Mouse (Mus musculus) MEL (cell line): ENCODE measurements at regions not wholly inside any gene's neighbourhood (a gene's known extent, or its start where the extent isn't known, plus 50 kb on each side); places are given as distances from the start of the nearest gene placed in this dataset.

ENCODE experiments used
- BHLHE40 ChIP-seq: IDR thresholded peaks from 2 replicates; pipeline ENCODE4 v1.6.1; 2012; ENCODE audit warnings: low read depth, mild to moderate bottlenecking, inconsistent platforms, low read length, improper control_type of control experiment, borderline replicate concordance
- CHD2 ChIP-seq: IDR thresholded peaks from 2 replicates; pipeline ENCODE4 v1.6.1; 2011; ENCODE audit warnings: low read length, improper control_type of control experiment
- CTCF ChIP-seq, 3 experiments: IDR thresholded peaks in 2 of 3; conservative IDR thresholded peaks in 1 of 3; 2 replicates each; pipeline ENCODE4 v1.5.1; 2011 to 2012; ENCODE audit warnings: low read length in 3 of 3, low read depth in 2 of 3, mild to moderate bottlenecking in 2 of 3, improper control_type of control experiment in 1 of 3, inconsistent platforms in 1 of 3, mixed read lengths in 1 of 3, moderate library complexity in 1 of 3; ENCODE audit not compliant: control insufficient read depth in 1 of 3, insufficient read depth in 1 of 3, poor library complexity in 1 of 3, severe bottlenecking in 1 of 3
- EP300 ChIP-seq, 2 experiments: IDR thresholded peaks; 2 replicates each; pipeline ENCODE4 v1.6.1; 2011; ENCODE audit warnings: improper control_type of control experiment in 2 of 2, low read length in 2 of 2, low read depth in 1 of 2, mild to moderate bottlenecking in 1 of 2
- GATA1 ChIP-seq: IDR thresholded peaks from 2 replicates; pipeline ENCODE4 v1.6.1; 2011; ENCODE audit warnings: low read depth, low read length, improper control_type of control experiment
- MYB ChIP-seq: IDR thresholded peaks from 2 replicates; pipeline ENCODE4 v1.6.1; 2011; ENCODE audit warnings: mild to moderate bottlenecking, low read depth, low read length, improper control_type of control experiment
- POLR2A ChIP-seq, 2 experiments: IDR thresholded peaks; 2 replicates each; pipeline ENCODE4 v1.6.1; 2011 to 2012; ENCODE audit warnings: low read length in 2 of 2, mild to moderate bottlenecking in 2 of 2, control low read depth in 1 of 2, improper control_type of control experiment in 1 of 2, low read depth in 1 of 2, moderate library complexity in 1 of 2; ENCODE audit not compliant: control insufficient read depth in 1 of 2, insufficient read depth in 1 of 2, poor library complexity in 1 of 2
- POLR2AphosphoS2 ChIP-seq: IDR thresholded peaks from 2 replicates; pipeline ENCODE4 v1.6.1; 2011; ENCODE audit warnings: low read length, improper control_type of control experiment
- SIN3A ChIP-seq: IDR thresholded peaks from 2 replicates; pipeline ENCODE4 v1.6.1; 2012; ENCODE audit warnings: low read length, improper control_type of control experiment, inconsistent platforms
- TBP ChIP-seq: IDR thresholded peaks from 2 replicates; pipeline ENCODE4 v1.8.0; 2011; ENCODE audit warnings: low read depth, low read length, improper control_type of control experiment
- ZKSCAN1 ChIP-seq: IDR thresholded peaks from 2 replicates; pipeline ENCODE4 v1.6.1; 2012; ENCODE audit warnings: low read depth, mild to moderate bottlenecking, inconsistent platforms, low read length, improper control_type of control experiment, moderate library complexity

DNA sequence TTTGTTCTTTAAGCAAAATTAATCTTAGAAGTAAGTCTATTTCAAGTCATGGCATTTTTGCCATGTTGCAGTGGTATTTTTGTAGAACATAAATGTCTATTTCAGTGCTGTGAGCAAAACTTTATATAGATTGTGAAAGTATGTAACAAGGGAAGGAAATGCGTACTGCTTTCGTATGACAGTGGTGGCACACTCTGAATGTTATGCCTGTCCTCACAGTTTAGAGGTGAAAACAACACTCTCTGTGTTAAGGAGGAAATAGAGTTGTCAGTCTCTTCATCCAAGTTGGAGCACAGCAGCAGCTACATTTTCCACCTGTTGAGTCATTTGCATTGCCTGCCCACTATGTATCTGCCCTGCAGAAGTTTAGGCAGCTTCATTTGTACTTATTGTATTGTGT is 550.0 kb upstream of the Gm10801 start:
- no peak for TF ChIP-seq EP300 (IDR thresholded peaks at IDR 0.05; ENCODE audit: low read depth in 1 of 2, low read length in 2 of 2)
- no peak for TF ChIP-seq CTCF (IDR thresholded peaks at IDR 0.05 in 2 of 3, conservative IDR thresholded peaks at IDR 0.05 in 1 of 3; ENCODE audit: control insufficient read depth in 1 of 3, insufficient read depth in 1 of 3, low read depth in 2 of 3, low read length in 3 of 3, poor library complexity in 1 of 3, severe bottlenecking in 1 of 3)
- no peak for TF ChIP-seq MYB
- no peak for TF ChIP-seq POLR2AphosphoS2
- no peak for TF ChIP-seq BHLHE40
- TF ChIP-seq TBP, result no peak
- TF ChIP-seq GATA1, result no peak
- TF ChIP-seq POLR2A (IDR thresholded peaks at IDR 0.05; ENCODE audit: control insufficient read depth in 1 of 2, insufficient read depth in 1 of 2, low read depth in 1 of 2, low read length in 2 of 2, poor library complexity in 1 of 2), result no peak
- TF ChIP-seq SIN3A, result no peak
- TF ChIP-seq CHD2, result no peak
- TF ChIP-seq ZKSCAN1, result no peak
